Comparison of ENCODE assay signal across 8 mouse cellular contexts in the genomic region with DNA sequence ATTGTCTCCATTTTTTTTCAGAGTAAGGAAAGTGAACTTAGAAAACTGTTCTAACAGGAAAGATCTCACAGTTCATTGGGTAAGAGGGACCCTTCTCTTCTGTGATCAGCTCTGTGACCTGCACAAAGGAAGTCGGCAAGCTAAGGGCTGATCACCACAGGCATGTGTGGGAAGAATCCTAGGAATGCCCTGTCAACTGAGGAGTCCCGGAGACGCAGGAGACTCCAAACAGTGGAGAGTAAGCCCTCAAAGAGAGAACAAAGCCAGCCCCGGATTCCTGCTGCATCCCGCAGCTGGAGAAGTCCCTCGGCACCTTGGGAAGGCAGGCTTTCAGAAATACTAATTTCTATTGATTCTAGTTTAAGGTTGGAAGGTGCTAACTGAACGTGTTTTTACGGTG. TPM values are rescaled to one million over a fixed set of nuclear protein-coding genes. Genes with fewer than 3 reads are reported as not detected.
DNase-seq lines count a peak whose midpoint lies in the region; ATAC-seq and TF ChIP-seq lines count a peak whose summit lies in the region.

No protein-coding gene starts in this region.

- H3K4me2 ChIP-seq in embryonic facial prominence, embryonic 13.5 days, result peak overlapping the region; percentile 70
- H3K4me2 ChIP-seq in intestine, embryonic 14.5 days (ENCODE audit: low read length), result peak overlapping the region; percentile 49
- H3K4me2 ChIP-seq in lung, embryonic 14.5 days, result peak overlapping the region; percentile 76
- peak overlapping the region; percentile 46 for H3K4me2 ChIP-seq in stomach, embryonic 14.5 days (replicated peaks; ENCODE audit: low read depth, low read length)

- peak overlapping the region; percentile 52 for H3K27ac ChIP-seq in embryonic facial prominence, embryonic 13.5 days
- peak overlapping the region; percentile 64 for H3K27ac ChIP-seq in intestine, embryonic 14.5 days (ENCODE audit: low read depth)
- H3K27ac ChIP-seq in lung, embryonic 14.5 days (ENCODE audit: low read depth), result peak overlapping the region; percentile 84
- peak overlapping the region; percentile 66; the same call in 1 of the 2 replicates for H3K27ac ChIP-seq in stomach, embryonic 14.5 days (ENCODE audit: low read length)

- WGBS in embryonic facial prominence, embryonic 13.5 days, result 3% methylated on average over 8 of the region's 8 CpGs
- WGBS in intestine, embryonic 14.5 days, result 1% methylated on average over 8 of the region's 8 CpGs
- 2% methylated on average over 8 of the region's 8 CpGs for WGBS in lung, embryonic 14.5 days
- WGBS in stomach, embryonic 14.5 days, result 2% methylated on average over 8 of the region's 8 CpGs

- peak overlapping the region; percentile 31 for H3K4me3 ChIP-seq in embryonic facial prominence, embryonic 13.5 days
- H3K4me3 ChIP-seq in intestine, embryonic 14.5 days (ENCODE audit: low read depth, low read length), result peak overlapping the region; percentile 6
- H3K4me3 ChIP-seq in lung, embryonic 14.5 days (ENCODE audit: low read depth, low read length), result peak overlapping the region; percentile 17; the same call in 1 of the 2 replicates
- H3K4me3 ChIP-seq in stomach, embryonic 14.5 days (ENCODE audit: low read depth, low read length), result peak overlapping the region; percentile 7; the same call in 1 of the 2 replicates

- H3K9ac ChIP-seq in embryonic facial prominence, embryonic 13.5 days, result peak overlapping the region; percentile 58
- H3K9ac ChIP-seq in intestine, embryonic 14.5 days (ENCODE audit: low read length), result peak overlapping the region; percentile 36
- H3K9ac ChIP-seq in lung, embryonic 14.5 days, result peak overlapping the region; percentile 32
- no peak overlapping the region for H3K9ac ChIP-seq in stomach, embryonic 14.5 days (replicated peaks; ENCODE audit: low read depth, low read length)

- no peak for TF ChIP-seq CTCF in lung, embryonic 14.5 days (IDR thresholded peaks at IDR 0.05; ENCODE audit: low read depth)

- peaks cover 32% of the 10 kb centered on the region for H3K36me3 ChIP-seq in embryonic facial prominence, embryonic 13.5 days
- H3K36me3 ChIP-seq in intestine, embryonic 14.5 days (ENCODE audit: control insufficient read depth, insufficient read depth, low read length), result peaks cover 46% of the 10 kb centered on the region
- peaks cover 42% of the 10 kb centered on the region for H3K36me3 ChIP-seq in lung, embryonic 14.5 days (ENCODE audit: insufficient read depth)
- H3K36me3 ChIP-seq in stomach, embryonic 14.5 days (ENCODE audit: control insufficient read depth, insufficient read depth, low read length), result peaks cover 24% of the 10 kb centered on the region

- peak; percentile 41; the same call in 1 of the 2 replicates for ATAC-seq in embryonic facial prominence, embryonic 13.5 days (ENCODE audit: insufficient number of reproducible peaks, insufficient read depth, low FRiP score, low TSS enrichment, low read depth)
- ATAC-seq in intestine, embryonic 14.5 days (replicated peaks; ENCODE audit: low FRiP score, low TSS enrichment, low read depth), result no peak
- peak; percentile 77 for ATAC-seq in lung, embryonic 14.5 days (ENCODE audit: insufficient read depth)
- no peak for ATAC-seq in stomach, embryonic 14.5 days (ENCODE audit: insufficient number of reproducible peaks, insufficient read depth, low FRiP score, low read depth)

- DNase-seq in 3134 (ENCODE audit: extremely low read depth, insufficient read length, low spot score), result peak; percentile 57
- no peak for DNase-seq in intestine, embryonic 14.5 days (ENCODE audit: low spot score)
- peak; percentile 72 for DNase-seq in lung, embryonic 14.5 days
- DNase-seq in adrenal gland, postnatal 4 days (ENCODE audit: low spot score in 2 of 2), result no peak
- DNase-seq in natural killer cell, adult 2 months (ENCODE audit: low spot score in 2 of 2), result no peak
- no peak for DNase-seq in cerebellum, adult 9-10 months

- no peaks in the 10 kb centered on the region for H3K9me3 ChIP-seq in embryonic facial prominence, embryonic 13.5 days
- H3K9me3 ChIP-seq in intestine, embryonic 14.5 days (ENCODE audit: control insufficient read depth, low read length), result no peaks in the 10 kb centered on the region
- no peaks in the 10 kb centered on the region for H3K9me3 ChIP-seq in lung, embryonic 14.5 days (ENCODE audit: low read depth, low read length)
- H3K9me3 ChIP-seq in stomach, embryonic 14.5 days (ENCODE audit: control insufficient read depth, low read depth, low read length), result no peaks in the 10 kb centered on the region

- H3K27me3 ChIP-seq in embryonic facial prominence, embryonic 13.5 days, result no peaks in the 10 kb centered on the region
- H3K27me3 ChIP-seq in intestine, embryonic 14.5 days (replicated peaks; ENCODE audit: control insufficient read depth, insufficient read depth, low read length), result no peaks in the 10 kb centered on the region
- H3K27me3 ChIP-seq in lung, embryonic 14.5 days (ENCODE audit: insufficient read depth, low read length), result no peaks in the 10 kb centered on the region
- H3K27me3 ChIP-seq in stomach, embryonic 14.5 days (ENCODE audit: control insufficient read depth, insufficient read depth, low read length), result no peaks in the 10 kb centered on the region

- peaks cover 70% of the 10 kb centered on the region for H3K4me1 ChIP-seq in embryonic facial prominence, embryonic 13.5 days
- H3K4me1 ChIP-seq in intestine, embryonic 14.5 days (replicated peaks; ENCODE audit: control insufficient read depth, insufficient read depth, low read length), result peaks cover 67% of the 10 kb centered on the region
- H3K4me1 ChIP-seq in lung, embryonic 14.5 days (ENCODE audit: insufficient read depth), result peaks cover 58% of the 10 kb centered on the region
- peaks cover 55% of the 10 kb centered on the region for H3K4me1 ChIP-seq in stomach, embryonic 14.5 days (ENCODE audit: control insufficient read depth, insufficient read depth, low read length)

RNA-seq across cellular contexts. Expression of gene Rnd3, which starts 8.4 kb away (rescaled TPM):
- 135 and 140 TPM in 2 replicates for polyA plus RNA-seq in embryonic facial prominence, embryonic 13.5 days (2015; fragmentation: Nextera tagmentation; extraction: Ambion mirVana)
- 85.0 and 104 TPM in 2 replicates for polyA plus RNA-seq in intestine, embryonic 14.5 days (2014; fragmentation: Nextera tagmentation; extraction: Ambion mirVana)
- polyA plus RNA-seq in lung, embryonic 14.5 days (2014; fragmentation: Nextera tagmentation; extraction: Ambion mirVana), result 69.4 and 69.5 TPM in 2 replicates
- 97.3 and 107 TPM in 2 replicates for polyA plus RNA-seq in stomach, embryonic 14.5 days (2014; fragmentation: Nextera tagmentation; extraction: Ambion mirVana)
- total RNA-seq in adrenal gland, postnatal 4 days (2021), result 10 to 100 TPM; 49.6 to 53.4 TPM

Comparison
In these comparisons a context has a peak if more than half of its experiments do, and no peak if none do; other contexts are left out.
1. DNase-seq: peak in 3134 (single experiment) and lung, embryonic 14.5 days (single experiment); none in intestine, embryonic 14.5 days (single experiment), adrenal gland, postnatal 4 days (0 of 2), natural killer cell, adult 2 months (0 of 2) and cerebellum, adult 9-10 months (single experiment).
2. ATAC-seq: peak in embryonic facial prominence, embryonic 13.5 days (single experiment) and lung, embryonic 14.5 days (single experiment); none in intestine, embryonic 14.5 days (single experiment) and stomach, embryonic 14.5 days (single experiment).
3. Peak in every context shown above with its lines, with median percentiles within 50 percentile points of each other: H3K27ac ChIP-seq, H3K4me2 ChIP-seq and H3K4me3 ChIP-seq.